Mouse (Mus musculus): Measurements from ENCODE around the gene Abat. TPM values are rescaled to one million over a fixed set of nuclear protein-coding genes. Genes with fewer than 3 reads are reported as not detected.
"Not testable (repeated sequence)": the region's sequence is repeated elsewhere in the genome, so short reads cannot be mapped to it uniquely, and the experiment has no call there.

Gene Abat
- total and polyA plus RNA-seq, 2 experiments = 150 to 168 TPM

DNA sequence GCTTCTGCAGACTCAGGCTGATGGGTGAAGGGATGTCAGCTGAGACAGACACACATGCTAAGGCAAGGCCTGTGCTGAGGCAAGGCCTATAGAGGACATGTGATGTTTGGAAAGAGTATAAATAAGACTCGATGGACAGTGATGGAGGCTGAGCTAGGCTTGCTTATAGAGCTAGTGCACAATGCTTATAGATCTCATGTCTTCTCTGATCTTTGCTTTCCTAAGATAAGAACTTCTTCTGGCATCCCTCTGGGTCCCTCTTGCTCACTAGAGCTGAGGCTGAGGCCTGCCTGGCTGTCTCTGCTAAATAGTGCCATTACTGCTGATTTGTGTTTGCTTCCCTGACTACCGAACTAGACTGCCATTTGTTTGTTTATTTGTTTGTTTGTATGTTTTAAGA is 34.6 kb downstream of the Abat start:
- Histone ChIP-seq H3K4me3 (ENCODE audit: insufficient read depth, low read depth, low read length) (no peak overlapping the region), H3K27me3 (ENCODE audit: control insufficient read depth, insufficient read depth, low read length) (no peaks in the 10 kb centered on the region), H3K79me2 (ENCODE audit: control insufficient read depth, insufficient read depth, low read length) (peaks cover 18% of the 10 kb centered on the region; the same call in 1 of the 2 replicates), H3K4me1 (ENCODE audit: control insufficient read depth, insufficient read depth, low read length) (no peaks in the 10 kb centered on the region), H3K36me3 (ENCODE audit: control insufficient read depth, insufficient read depth, low read length) (peaks cover 8% of the 10 kb centered on the region; the same call in 1 of the 2 replicates), H3K9ac (ENCODE audit: low read depth, low read length) (no peak overlapping the region), H3K27ac (replicated peaks; ENCODE audit: insufficient read depth, low read depth, low read length) (no peak overlapping the region)
- 97% methylated on average over 2 of the region's 2 CpGs for WGBS
- TF ChIP-seq CTCF (IDR thresholded peaks at IDR 0.05; ENCODE audit: low read depth, low read length) (no peak), POLR2A (IDR thresholded peaks at IDR 0.05; ENCODE audit: extremely low read depth, insufficient read depth, low read length) (no peak)
- DNase-seq (ENCODE audit: extremely low read depth, low read depth, low spot score) = no peak

DNA sequence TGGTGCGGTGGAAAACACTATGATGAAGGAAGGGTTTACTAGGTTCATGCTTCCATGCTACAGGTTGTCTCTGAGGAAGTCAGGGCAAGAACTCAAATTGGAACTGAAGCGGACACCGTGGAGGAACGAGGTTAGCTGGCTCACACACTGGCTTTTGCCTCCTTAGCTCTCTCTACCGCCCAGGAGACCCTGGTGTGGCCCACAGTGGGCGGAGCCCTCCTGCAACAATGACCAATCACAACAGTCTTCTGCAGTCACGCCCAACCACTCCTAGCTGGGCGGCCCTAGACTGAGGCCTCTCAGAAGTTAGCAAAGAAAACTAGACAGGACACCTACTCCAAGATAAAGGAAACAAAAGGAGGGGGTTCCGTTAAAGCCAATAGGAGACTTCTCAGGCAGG is 36.3 kb downstream of the Abat start:
- Histone ChIP-seq H3K79me2 (ENCODE audit: control insufficient read depth, insufficient read depth, low read length) (peaks cover 18% of the 10 kb centered on the region; the same call in 1 of the 2 replicates), H3K4me3 (ENCODE audit: insufficient read depth, low read depth, low read length) (no peak overlapping the region), H3K4me1 (ENCODE audit: control insufficient read depth, insufficient read depth, low read length) (no peaks in the 10 kb centered on the region), H3K27ac (replicated peaks; ENCODE audit: insufficient read depth, low read depth, low read length) (no peak overlapping the region), H3K27me3 (ENCODE audit: control insufficient read depth, insufficient read depth, low read length) (no peaks in the 10 kb centered on the region), H3K36me3 (ENCODE audit: control insufficient read depth, insufficient read depth, low read length) (peaks cover 8% of the 10 kb centered on the region; the same call in 1 of the 2 replicates), H3K9ac (ENCODE audit: low read depth, low read length) (no peak overlapping the region)
- no peak for DNase-seq (ENCODE audit: extremely low read depth, low read depth, low spot score)
- TF ChIP-seq CTCF (IDR thresholded peaks at IDR 0.05; ENCODE audit: low read depth, low read length) (no peak), POLR2A (IDR thresholded peaks at IDR 0.05; ENCODE audit: extremely low read depth, insufficient read depth, low read length) (no peak)
- WGBS = 87% methylated on average over 9 of the region's 9 CpGs

DNA sequence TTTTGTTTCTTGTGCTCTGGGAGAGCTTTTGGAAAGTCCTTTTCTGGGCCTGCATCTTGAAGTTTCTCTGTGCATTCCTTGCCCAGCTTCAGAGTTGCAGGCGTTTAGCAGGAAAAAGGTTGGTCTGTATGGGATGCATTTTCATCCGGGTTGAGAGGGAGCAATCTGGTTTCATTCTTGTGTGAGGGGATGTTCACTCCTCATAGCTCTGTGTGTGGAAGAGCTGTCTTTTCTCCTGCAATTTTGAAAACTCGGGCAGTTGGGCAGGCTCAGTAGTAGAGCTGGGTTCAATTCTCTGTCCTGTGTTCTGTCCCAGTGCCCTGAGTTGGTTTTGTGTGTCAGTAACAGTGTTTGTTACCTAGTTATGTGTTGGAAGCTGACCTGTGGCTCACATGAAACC is 41.1 kb downstream of the Abat start:
- Histone ChIP-seq H3K36me3 (ENCODE audit: control insufficient read depth, insufficient read depth, low read length) (peaks cover 4% of the 10 kb centered on the region; the same call in 1 of the 2 replicates), H3K79me2 (ENCODE audit: control insufficient read depth, insufficient read depth, low read length) (peaks cover 9% of the 10 kb centered on the region; the same call in 1 of the 2 replicates), H3K9ac (ENCODE audit: low read depth, low read length) (no peak overlapping the region), H3K4me1 (ENCODE audit: control insufficient read depth, insufficient read depth, low read length) (no peaks in the 10 kb centered on the region), H3K4me3 (ENCODE audit: insufficient read depth, low read depth, low read length) (no peak overlapping the region), H3K27ac (replicated peaks; ENCODE audit: insufficient read depth, low read depth, low read length) (no peak overlapping the region), H3K27me3 (ENCODE audit: control insufficient read depth, insufficient read depth, low read length) (no peaks in the 10 kb centered on the region)
- no peak for DNase-seq (ENCODE audit: extremely low read depth, low read depth, low spot score)
- TF ChIP-seq CTCF (IDR thresholded peaks at IDR 0.05; ENCODE audit: low read depth, low read length) (no peak), POLR2A (IDR thresholded peaks at IDR 0.05; ENCODE audit: extremely low read depth, insufficient read depth, low read length) (no peak)
- 85% methylated on average over 3 of the region's 3 CpGs for WGBS

DNA sequence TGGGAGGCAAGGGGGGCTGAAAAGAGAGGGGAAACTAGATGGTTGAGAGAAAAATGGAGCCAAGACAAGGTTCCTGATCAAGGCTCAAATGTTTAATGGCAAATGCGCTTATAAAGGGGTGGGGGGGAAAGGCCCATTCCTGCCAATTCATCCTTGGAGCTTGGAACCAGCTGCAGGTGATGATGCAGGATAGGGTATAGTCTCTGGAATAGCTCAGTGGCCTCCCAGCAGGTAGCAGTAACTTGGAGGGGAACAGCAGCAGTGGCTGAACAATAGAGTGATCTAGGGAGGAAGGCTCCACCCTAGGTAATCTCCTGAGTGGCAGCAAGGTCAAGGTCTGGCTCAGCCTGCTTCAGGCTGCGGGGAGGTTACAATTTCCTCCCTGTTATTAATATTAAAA is 41.5 kb downstream of the Abat start:
- not testable (repeated sequence) for DNase-seq (ENCODE audit: extremely low read depth, low read depth, low spot score); H3K27ac ChIP-seq (replicated peaks; ENCODE audit: insufficient read depth, low read depth, low read length); H3K4me3 ChIP-seq (ENCODE audit: insufficient read depth, low read depth, low read length); H3K36me3 ChIP-seq (ENCODE audit: control insufficient read depth, insufficient read depth, low read length); H3K79me2 ChIP-seq (ENCODE audit: control insufficient read depth, insufficient read depth, low read length); H3K27me3 ChIP-seq (ENCODE audit: control insufficient read depth, insufficient read depth, low read length); H3K9ac ChIP-seq (ENCODE audit: low read depth, low read length); H3K4me1 ChIP-seq (ENCODE audit: control insufficient read depth, insufficient read depth, low read length)
- WGBS = 90% methylated on average over 2 of the region's 2 CpGs

DNA sequence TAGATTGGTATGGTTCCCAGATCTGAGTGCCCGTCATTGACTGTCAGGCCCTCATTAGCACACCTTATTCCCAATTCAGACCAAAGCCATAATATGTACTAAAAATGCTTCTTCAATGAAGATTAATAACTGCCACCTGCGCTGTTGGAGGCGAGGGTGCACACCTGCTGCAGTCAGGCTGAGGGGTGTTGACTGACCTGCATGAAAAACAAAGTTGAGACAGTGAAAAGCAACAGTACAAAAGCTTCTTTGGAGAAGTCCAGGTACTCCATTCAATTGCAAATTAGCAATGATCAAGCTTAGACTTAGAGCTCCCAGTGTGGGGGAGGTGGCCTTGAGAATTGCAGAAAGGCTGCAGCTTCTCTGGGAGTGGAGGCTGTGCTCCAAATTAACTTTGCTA is 42.1 kb downstream of the Abat start:
- not testable (repeated sequence) for H3K79me2 ChIP-seq (ENCODE audit: control insufficient read depth, insufficient read depth, low read length); H3K4me3 ChIP-seq (ENCODE audit: insufficient read depth, low read depth, low read length); H3K27me3 ChIP-seq (ENCODE audit: control insufficient read depth, insufficient read depth, low read length); H3K9ac ChIP-seq (ENCODE audit: low read depth, low read length); H3K27ac ChIP-seq (replicated peaks; ENCODE audit: insufficient read depth, low read depth, low read length); DNase-seq (ENCODE audit: extremely low read depth, low read depth, low spot score); H3K36me3 ChIP-seq (ENCODE audit: control insufficient read depth, insufficient read depth, low read length); H3K4me1 ChIP-seq (ENCODE audit: control insufficient read depth, insufficient read depth, low read length)
- WGBS = 81% methylated on average over 3 of the region's 3 CpGs

DNA sequence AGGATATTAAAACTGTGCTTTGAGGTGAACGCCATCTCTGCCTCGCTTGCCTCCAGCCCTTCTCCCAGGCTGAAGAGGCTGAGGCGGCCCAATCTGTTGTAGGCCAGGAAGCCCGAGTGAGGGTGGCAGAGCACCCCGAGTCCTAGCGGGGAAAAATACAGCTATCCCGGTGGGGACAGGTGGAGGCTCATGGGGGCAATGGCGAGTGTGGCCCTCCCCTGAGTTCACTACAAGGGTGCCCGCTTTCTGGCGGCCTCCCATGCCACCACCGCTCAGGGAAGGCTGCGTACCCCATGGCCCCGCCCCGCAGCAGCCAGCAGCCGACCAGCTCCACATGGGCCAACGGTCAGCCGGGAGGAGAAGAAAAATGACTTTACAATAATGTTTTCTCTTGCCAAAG is 46.9 kb downstream of the Abat start:
- Histone ChIP-seq H3K4me1 (ENCODE audit: control insufficient read depth, insufficient read depth, low read length) (peaks cover 11% of the 10 kb centered on the region), H3K36me3 (ENCODE audit: control insufficient read depth, insufficient read depth, low read length) (no peaks in the 10 kb centered on the region), H3K27ac (replicated peaks; ENCODE audit: insufficient read depth, low read depth, low read length) (no peak overlapping the region), H3K4me3 (ENCODE audit: insufficient read depth, low read depth, low read length) (no peak overlapping the region), H3K27me3 (ENCODE audit: control insufficient read depth, insufficient read depth, low read length) (no peaks in the 10 kb centered on the region), H3K79me2 (ENCODE audit: control insufficient read depth, insufficient read depth, low read length) (peaks cover 9% of the 10 kb centered on the region; the same call in 1 of the 2 replicates), H3K9ac (ENCODE audit: low read depth, low read length) (no peak overlapping the region)
- no peak for DNase-seq (ENCODE audit: extremely low read depth, low read depth, low spot score)
- WGBS = 95% methylated on average over 17 of the region's 17 CpGs
- TF ChIP-seq CTCF (IDR thresholded peaks at IDR 0.05; ENCODE audit: low read depth, low read length) (no peak), POLR2A (IDR thresholded peaks at IDR 0.05; ENCODE audit: extremely low read depth, insufficient read depth, low read length) (no peak)

DNA sequence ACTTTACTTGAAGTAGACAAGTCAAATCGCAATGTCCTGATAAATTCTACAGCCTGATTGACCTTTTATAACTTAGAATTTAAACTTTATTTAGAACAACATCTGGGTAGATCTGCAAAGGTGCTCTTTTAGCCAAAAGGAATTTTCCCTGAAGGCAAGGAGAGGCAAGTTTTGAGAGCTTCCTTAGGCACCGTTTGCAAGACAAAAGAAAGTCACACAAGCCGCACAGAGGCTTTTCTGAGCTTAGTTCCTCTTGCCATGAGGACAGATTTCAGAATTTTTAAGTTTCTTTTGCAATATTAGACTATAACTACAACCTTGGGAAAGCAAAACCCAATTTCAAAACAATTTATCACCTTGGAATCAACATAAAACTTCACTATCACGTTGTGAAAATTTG is 47.9 kb downstream of the Abat start:
- not testable (repeated sequence) for DNase-seq (ENCODE audit: extremely low read depth, low read depth, low spot score); H3K79me2 ChIP-seq (ENCODE audit: control insufficient read depth, insufficient read depth, low read length); H3K4me3 ChIP-seq (ENCODE audit: insufficient read depth, low read depth, low read length); H3K27ac ChIP-seq (replicated peaks; ENCODE audit: insufficient read depth, low read depth, low read length); H3K9ac ChIP-seq (ENCODE audit: low read depth, low read length); H3K27me3 ChIP-seq (ENCODE audit: control insufficient read depth, insufficient read depth, low read length); H3K36me3 ChIP-seq (ENCODE audit: control insufficient read depth, insufficient read depth, low read length)
- H3K4me1 ChIP-seq (ENCODE audit: control insufficient read depth, insufficient read depth, low read length) = peaks cover 21% of the 10 kb centered on the region
- 61% methylated on average over 4 of the region's 4 CpGs for WGBS

DNA sequence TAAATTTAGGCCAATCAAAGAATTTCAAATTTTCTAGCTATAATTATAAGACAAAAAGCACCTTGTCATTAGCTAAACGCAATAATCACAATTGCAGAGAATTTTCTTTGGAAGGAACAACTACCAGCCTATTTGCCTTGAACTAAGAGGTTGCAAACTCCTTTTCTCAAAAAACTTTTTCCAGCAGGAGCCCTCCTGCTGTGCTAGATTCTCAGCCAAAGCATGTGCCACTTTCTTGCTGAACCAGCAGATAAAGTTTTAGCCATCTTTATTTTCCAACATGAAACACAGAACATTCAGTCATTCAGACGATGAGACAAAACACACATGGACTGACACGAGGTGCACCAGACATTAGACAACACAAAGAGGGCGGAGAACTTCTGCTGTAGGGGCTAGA is 48.6 kb downstream of the Abat start:
- not testable (repeated sequence) for H3K9ac ChIP-seq (ENCODE audit: low read depth, low read length); H3K4me3 ChIP-seq (ENCODE audit: insufficient read depth, low read depth, low read length); H3K79me2 ChIP-seq (ENCODE audit: control insufficient read depth, insufficient read depth, low read length); H3K36me3 ChIP-seq (ENCODE audit: control insufficient read depth, insufficient read depth, low read length); H3K27me3 ChIP-seq (ENCODE audit: control insufficient read depth, insufficient read depth, low read length); DNase-seq (ENCODE audit: extremely low read depth, low read depth, low spot score); H3K27ac ChIP-seq (replicated peaks; ENCODE audit: insufficient read depth, low read depth, low read length)
- H3K4me1 ChIP-seq (ENCODE audit: control insufficient read depth, insufficient read depth, low read length) = peaks cover 26% of the 10 kb centered on the region
- WGBS = 77% methylated on average over 4 of the region's 4 CpGs

DNA sequence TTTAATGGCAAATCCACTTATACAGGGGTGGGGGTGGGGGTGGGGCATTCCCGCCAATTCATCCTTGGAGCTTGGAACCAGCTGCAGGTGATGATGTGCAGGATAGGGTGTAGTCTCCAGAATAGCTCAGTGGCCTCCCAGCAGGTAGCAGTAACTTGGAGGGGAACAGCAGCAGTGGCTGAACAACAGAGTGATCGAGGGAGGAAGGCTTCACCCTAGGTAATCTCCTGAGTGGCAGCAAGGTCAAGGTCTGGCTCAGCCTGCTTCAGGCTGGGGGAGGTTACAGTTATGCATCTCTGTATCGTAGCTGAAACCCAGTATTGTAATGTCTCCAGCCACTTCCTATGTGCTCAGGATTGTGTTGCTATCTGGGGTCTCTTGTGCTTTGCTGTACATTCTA is 49.6 kb downstream of the Abat start:
- not testable (repeated sequence) for H3K36me3 ChIP-seq (ENCODE audit: control insufficient read depth, insufficient read depth, low read length); DNase-seq (ENCODE audit: extremely low read depth, low read depth, low spot score); H3K27me3 ChIP-seq (ENCODE audit: control insufficient read depth, insufficient read depth, low read length); H3K9ac ChIP-seq (ENCODE audit: low read depth, low read length); H3K79me2 ChIP-seq (ENCODE audit: control insufficient read depth, insufficient read depth, low read length); H3K4me3 ChIP-seq (ENCODE audit: insufficient read depth, low read depth, low read length); H3K27ac ChIP-seq (replicated peaks; ENCODE audit: insufficient read depth, low read depth, low read length)
- 73% methylated on average over 3 of the region's 3 CpGs for WGBS
- H3K4me1 ChIP-seq (ENCODE audit: control insufficient read depth, insufficient read depth, low read length) = peaks cover 28% of the 10 kb centered on the region

Data from liver, adult 2 months (tissue).